Mouse (Mus musculus) forebrain, embryonic 15.5 days (tissue): ENCODE data around the gene Ces2a. TPM values are rescaled to one million over a fixed set of nuclear protein-coding genes. Genes with fewer than 3 reads are reported as not detected.

Experiments used
- ATAC-seq: fragments of 200-750 bp; cut with Nextera tagmentation; replicated peaks from 2 replicates; pipeline ENCODE4 v1.8.0; 2017; ENCODE audit warnings: mild to moderate bottlenecking, moderate TSS enrichment, moderate library complexity
- H3K27ac ChIP-seq: fragments of 300-500 bp; sonication (generic); replicated peaks from 2 replicates; pipeline ENCODE4 v1.5.1; 2015; ENCODE audit warnings: mild to moderate bottlenecking, inconsistent platforms
- H3K27me3 ChIP-seq: fragments of 300-500 bp; sonication (generic); 2 replicates; pipeline ENCODE4 v1.6.1; 2015; ENCODE audit warnings: inconsistent platforms
- H3K36me3 ChIP-seq: fragments of 300-500 bp; sonication (generic); 2 replicates; pipeline ENCODE4 v1.6.1; 2015; ENCODE audit warnings: mild to moderate bottlenecking, inconsistent platforms
- H3K4me1 ChIP-seq: fragments of 300-500 bp; sonication (generic); 2 replicates; pipeline ENCODE4 v1.6.1; 2015; ENCODE audit warnings: inconsistent platforms
- H3K4me2 ChIP-seq: fragments of 300-500 bp; sonication (generic); replicated peaks from 2 replicates; pipeline ENCODE4 v1.6.1; 2015; ENCODE audit warnings: mild to moderate bottlenecking, inconsistent platforms
- H3K4me3 ChIP-seq: fragments of 300-500 bp; sonication (generic); 2 replicates; pipeline ENCODE4 v1.5.1; 2015; ENCODE audit warnings: mild to moderate bottlenecking, inconsistent platforms
- H3K9ac ChIP-seq: fragments of 300-500 bp; sonication (generic); replicated peaks from 2 replicates; pipeline ENCODE4 v1.6.1; 2015; ENCODE audit warnings: mild to moderate bottlenecking, inconsistent platforms
- H3K9me3 ChIP-seq: fragments of 300-500 bp; sonication (generic); 2 replicates; pipeline ENCODE4 v1.6.1; 2016; ENCODE audit warnings: inconsistent platforms
- WGBS: fragments of 180-500 bp; shearing (Covaris S2); methylation state at CpG from one replicate; pipeline ENCODE4 v1.1.7; 2015; ENCODE audit warnings: mixed read lengths; 5-methylcytosine and 5-hydroxymethylcytosine counted together
- polyA plus RNA-seq: library from polyadenylated mRNA; unstranded; fragments of >200 nt; fragmentation: Nextera tagmentation; extraction: Ambion mirVana; gene quantifications from 2 replicates; pipeline ENCODE4 v1.2.1, GENCODE M21; 2015

Gene Ces2a
- polyA plus RNA-seq, result not detected in 2 replicates

DNA sequence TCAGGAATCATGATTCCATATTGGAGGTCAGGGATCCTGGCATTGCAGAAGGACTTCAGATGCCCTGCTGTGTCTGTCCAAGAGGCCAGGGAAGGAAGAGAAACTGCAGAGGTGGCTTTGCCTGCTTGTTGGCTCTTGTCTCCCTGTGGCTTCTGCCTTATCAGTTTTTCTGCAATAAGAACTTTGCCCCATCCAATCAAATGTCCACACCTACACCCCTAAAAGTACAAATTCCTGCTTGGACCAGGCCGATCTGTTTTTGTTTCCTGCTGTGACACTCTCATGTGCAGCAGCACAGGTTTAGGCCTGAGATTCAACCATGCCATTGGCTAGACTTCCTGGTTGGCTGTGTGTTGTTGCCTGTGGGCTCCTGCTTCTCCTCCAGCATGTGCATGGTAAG is at the start of gene Ces2a:
TSS of gene Ces2a (plus strand) at position 251 of the 400 bp plus-strand sequence.
- Histone ChIP-seq H3K4me2 (no peak within 1 kb of the TSS), H3K9me3 (no peaks in the 10 kb centered on the region), H3K4me1 (no peaks in the 10 kb centered on the region), H3K36me3 (no peaks in the 10 kb centered on the region), H3K27ac (no peak within 1 kb of the TSS), H3K9ac (no peak within 1 kb of the TSS), H3K4me3 (no peak within 1 kb of the TSS), H3K27me3 (no peaks in the 10 kb centered on the region)
- WGBS, result 85% methylated on average over 1 of the region's 1 CpGs
- no peak for ATAC-seq

DNA sequence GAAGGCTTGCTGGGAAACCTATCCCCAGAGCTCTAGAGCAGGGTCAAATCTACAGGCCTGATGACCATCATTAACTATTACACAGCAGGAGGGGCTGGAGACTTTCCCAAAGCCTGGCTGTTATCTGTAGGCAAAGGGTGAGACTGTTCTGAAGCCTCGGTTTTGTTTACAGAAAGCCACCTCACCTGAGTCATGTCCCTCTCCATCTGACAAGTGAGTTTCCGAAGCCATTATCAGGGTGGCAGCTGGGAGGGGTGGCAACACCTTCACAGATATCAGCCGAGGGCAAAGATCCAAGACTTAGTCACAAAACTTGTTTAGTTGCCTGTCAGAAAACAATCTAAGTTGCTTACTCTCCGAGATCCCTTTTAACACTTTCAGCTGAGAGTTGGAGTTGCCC is 45.4 kb upstream of the Ces2a start:
- H3K4me3 ChIP-seq, result no peak overlapping the region
- H3K4me1 ChIP-seq, result no peaks in the 10 kb centered on the region
- H3K27me3 ChIP-seq, result no peaks in the 10 kb centered on the region
- H3K4me2 ChIP-seq, result no peak overlapping the region
- H3K36me3 ChIP-seq, result no peaks in the 10 kb centered on the region
- 82% methylated on average over 4 of the region's 4 CpGs for WGBS
- H3K27ac ChIP-seq, result no peak overlapping the region
- no peak for ATAC-seq
- H3K9me3 ChIP-seq, result no peaks in the 10 kb centered on the region
- no peak overlapping the region for H3K9ac ChIP-seq

DNA sequence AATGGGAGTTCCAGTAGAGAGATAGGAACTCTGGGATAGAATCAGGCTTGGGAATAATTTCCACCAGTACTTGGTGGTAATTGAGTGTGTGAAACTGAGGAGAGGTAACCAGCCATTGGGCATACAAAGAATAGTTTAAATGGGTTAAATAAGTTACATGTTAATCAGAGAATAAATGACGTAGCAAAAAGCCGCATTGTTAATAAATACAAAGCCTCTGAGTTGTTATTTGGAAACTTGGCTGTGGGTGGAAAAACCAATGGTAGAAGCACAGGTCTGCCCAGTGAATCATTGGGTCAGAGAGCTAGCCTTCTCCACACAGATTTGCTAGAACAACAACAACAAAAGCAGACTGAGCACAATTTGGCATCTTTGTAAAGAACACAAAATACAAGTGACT is 35.2 kb upstream of the Ces2a start:
- Histone ChIP-seq H3K4me3 (no peak overlapping the region), H3K9ac (no peak overlapping the region), H3K36me3 (no peaks in the 10 kb centered on the region), H3K4me2 (no peak overlapping the region), H3K9me3 (no peaks in the 10 kb centered on the region), H3K27me3 (no peaks in the 10 kb centered on the region), H3K27ac (no peak overlapping the region), H3K4me1 (no peaks in the 10 kb centered on the region)
- 90% methylated on average over 2 of the region's 2 CpGs for WGBS
- no peak for ATAC-seq

- no peak overlapping the region for H3K27ac ChIP-seq
- H3K4me3 ChIP-seq, result no peak overlapping the region
- no peaks in the 10 kb centered on the region for H3K9me3 ChIP-seq
- H3K4me1 ChIP-seq, result no peaks in the 10 kb centered on the region
- WGBS, result 92% methylated on average over 2 of the region's 2 CpGs
- no peaks in the 10 kb centered on the region for H3K36me3 ChIP-seq
- no peak for ATAC-seq
- no peaks in the 10 kb centered on the region for H3K27me3 ChIP-seq
- no peak overlapping the region for H3K4me2 ChIP-seq
- H3K9ac ChIP-seq, result no peak overlapping the region
These were observed 31.9 kb upstream of the Ces2a start for GRCm38 (mm10) chr8:104701900-104702299.

DNA sequence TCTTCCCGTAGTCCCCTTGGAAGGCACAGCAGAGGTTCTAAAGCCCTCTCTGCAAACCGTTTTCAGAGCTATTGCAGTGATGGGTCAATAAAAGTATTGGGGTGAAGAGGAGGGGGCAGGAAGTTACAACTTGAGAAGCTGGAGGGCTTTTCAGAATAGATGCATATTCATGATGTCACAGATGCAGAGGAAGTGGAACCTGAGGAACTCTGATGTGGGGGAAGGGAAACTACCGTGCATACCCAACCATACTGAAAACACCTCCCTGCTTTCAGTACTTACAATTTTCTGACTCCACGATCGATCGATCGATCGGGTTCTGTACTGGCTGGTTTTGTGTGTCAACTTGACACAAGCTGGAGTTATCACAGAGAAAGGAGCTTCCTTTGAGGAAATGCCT is 12.6 kb upstream of the Ces2a start:
- H3K36me3 ChIP-seq, result no peaks in the 10 kb centered on the region
- H3K9ac ChIP-seq, result no peak overlapping the region
- no peak overlapping the region for H3K4me3 ChIP-seq
- H3K27ac ChIP-seq, result no peak overlapping the region
- H3K9me3 ChIP-seq, result no peaks in the 10 kb centered on the region
- H3K27me3 ChIP-seq, result no peaks in the 10 kb centered on the region
- 92% methylated on average over 8 of the region's 8 CpGs for WGBS
- ATAC-seq, result no peak
- no peaks in the 10 kb centered on the region for H3K4me1 ChIP-seq
- no peak overlapping the region for H3K4me2 ChIP-seq

GRCm38 (mm10) chr8:104731451-104731850 is 2.4 kb upstream of the Ces2a start:
- H3K4me1 ChIP-seq, result no peaks in the 10 kb centered on the region
- no peak overlapping the region for H3K4me2 ChIP-seq
- ATAC-seq, result no peak
- H3K9ac ChIP-seq, result no peak overlapping the region
- no peak overlapping the region for H3K4me3 ChIP-seq
- H3K27ac ChIP-seq, result no peak overlapping the region
- 93% methylated on average over 4 of the region's 4 CpGs for WGBS
- no peaks in the 10 kb centered on the region for H3K27me3 ChIP-seq
- H3K36me3 ChIP-seq, result no peaks in the 10 kb centered on the region
- H3K9me3 ChIP-seq, result no peaks in the 10 kb centered on the region

DNA sequence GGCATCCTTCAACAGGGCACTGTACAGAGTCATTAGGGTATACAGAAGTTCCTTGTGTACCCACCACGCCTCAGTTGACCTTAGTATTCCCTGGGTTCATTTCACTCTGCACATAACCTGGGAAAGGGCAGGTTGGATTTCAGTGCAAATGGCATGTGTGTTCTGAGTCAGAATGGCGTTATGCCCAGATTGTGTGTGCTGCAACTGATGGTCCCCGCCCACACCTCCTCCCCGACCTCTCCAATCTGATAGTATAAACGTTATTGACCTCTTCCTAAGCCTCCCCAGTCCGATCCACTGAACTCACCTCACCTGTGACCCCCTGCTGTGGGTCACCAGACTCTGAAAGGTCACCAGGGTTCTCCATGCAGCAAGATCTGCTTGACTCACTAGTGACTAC is 1.8 kb upstream of the Ces2a start:
- no peak overlapping the region for H3K4me2 ChIP-seq
- no peak overlapping the region for H3K27ac ChIP-seq
- no peaks in the 10 kb centered on the region for H3K36me3 ChIP-seq
- WGBS, result 71% methylated on average over 6 of the region's 6 CpGs
- no peaks in the 10 kb centered on the region for H3K9me3 ChIP-seq
- H3K9ac ChIP-seq, result no peak overlapping the region
- H3K4me3 ChIP-seq, result no peak overlapping the region
- no peak for ATAC-seq
- no peaks in the 10 kb centered on the region for H3K27me3 ChIP-seq
- no peaks in the 10 kb centered on the region for H3K4me1 ChIP-seq

DNA sequence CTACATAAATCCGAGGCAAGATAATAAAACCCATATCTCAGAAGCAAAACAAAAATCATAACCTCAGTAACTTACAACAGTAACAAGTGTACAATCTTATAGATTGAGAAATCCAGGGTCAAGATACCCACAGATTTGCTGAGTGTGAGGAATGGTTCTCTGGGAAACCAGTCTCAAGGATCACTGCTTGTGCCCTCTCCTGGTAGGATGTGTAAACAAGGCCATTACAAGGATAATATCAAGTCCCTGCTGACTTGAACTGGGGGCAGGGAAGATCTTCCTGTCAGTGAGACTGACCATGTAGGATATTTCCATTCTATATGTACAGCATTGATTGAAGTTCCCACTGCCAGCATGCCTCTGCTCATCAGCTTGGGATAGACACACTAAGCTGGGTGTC is 8.2 kb downstream of the Ces2a start:
- no peak for ATAC-seq
- no peak overlapping the region for H3K9ac ChIP-seq
- no peaks in the 10 kb centered on the region for H3K4me1 ChIP-seq
- H3K4me2 ChIP-seq, result no peak overlapping the region
- WGBS, result 97% methylated on average over 1 of the region's 1 CpGs
- H3K36me3 ChIP-seq, result no peaks in the 10 kb centered on the region
- H3K27ac ChIP-seq, result no peak overlapping the region
- H3K9me3 ChIP-seq, result no peaks in the 10 kb centered on the region
- H3K4me3 ChIP-seq, result no peak overlapping the region
- H3K27me3 ChIP-seq, result no peaks in the 10 kb centered on the region

GRCm38 (mm10) chr8:104743410-104743809 is 9.6 kb downstream of the Ces2a start:
- Histone ChIP-seq H3K4me1 (no peaks in the 10 kb centered on the region), H3K9me3 (no peaks in the 10 kb centered on the region), H3K27me3 (no peaks in the 10 kb centered on the region), H3K36me3 (no peaks in the 10 kb centered on the region), H3K4me2 (no peak overlapping the region), H3K27ac (no peak overlapping the region), H3K4me3 (no peak overlapping the region), H3K9ac (no peak overlapping the region)
- no peak for ATAC-seq
- WGBS, result 64% methylated on average over 3 of the region's 3 CpGs

- no peak overlapping the region for H3K9ac ChIP-seq
- no peak for ATAC-seq
- no peaks in the 10 kb centered on the region for H3K4me1 ChIP-seq
- no peak overlapping the region for H3K27ac ChIP-seq
- no peaks in the 10 kb centered on the region for H3K36me3 ChIP-seq
- H3K27me3 ChIP-seq, result no peaks in the 10 kb centered on the region
- no peak overlapping the region for H3K4me3 ChIP-seq
- H3K4me2 ChIP-seq, result no peak overlapping the region
- WGBS, result 67% methylated on average over 1 of the region's 1 CpGs
- no peaks in the 10 kb centered on the region for H3K9me3 ChIP-seq
These were observed 19.0 kb downstream of the Ces2a start for GRCm38 (mm10) chr8:104752818-104753217.

- 30% methylated on average over 1 of the region's 1 CpGs for WGBS
These were observed 23.8 kb downstream of the Ces2a start for GRCm38 (mm10) chr8:104757621-104758020.

DNA sequence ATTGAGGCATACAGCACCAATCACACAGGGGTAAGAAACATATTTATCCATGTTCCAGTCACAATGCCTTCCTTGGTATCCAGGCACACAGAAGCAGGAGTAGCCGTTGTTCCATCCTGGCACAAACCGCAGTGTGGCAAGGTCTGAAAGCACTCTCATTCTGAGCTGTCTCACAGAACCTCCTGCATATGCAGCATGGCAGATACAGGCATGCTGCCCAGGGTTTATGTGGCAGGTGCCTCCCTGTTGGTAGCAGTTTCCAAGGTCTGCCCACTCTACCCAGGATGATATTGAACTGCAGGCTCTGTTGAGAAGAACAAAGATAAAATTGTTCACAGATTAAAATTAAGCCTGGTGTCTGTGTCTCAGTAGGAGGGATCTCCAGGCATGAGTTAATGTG is 24.4 kb downstream of the Ces2a start:
- Histone ChIP-seq H3K9me3 (no peaks in the 10 kb centered on the region), H3K9ac (no peak overlapping the region), H3K4me3 (no peak overlapping the region), H3K27me3 (no peaks in the 10 kb centered on the region), H3K36me3 (no peaks in the 10 kb centered on the region), H3K27ac (no peak overlapping the region), H3K4me1 (no peaks in the 10 kb centered on the region), H3K4me2 (no peak overlapping the region)
- WGBS, result 78% methylated on average over 2 of the region's 2 CpGs
- no peak for ATAC-seq

More at GRCm38 (mm10) chr8:104757621-104758020, 23.8 kb downstream of the Ces2a start:
- H3K9me3 ChIP-seq, result no peaks in the 10 kb centered on the region
- ATAC-seq, result no peak
- no peaks in the 10 kb centered on the region for H3K36me3 ChIP-seq
- no peak overlapping the region for H3K9ac ChIP-seq
- no peak overlapping the region for H3K4me2 ChIP-seq
- H3K4me1 ChIP-seq, result no peaks in the 10 kb centered on the region
- no peak overlapping the region for H3K27ac ChIP-seq
- no peaks in the 10 kb centered on the region for H3K27me3 ChIP-seq
- no peak overlapping the region for H3K4me3 ChIP-seq

DNA sequence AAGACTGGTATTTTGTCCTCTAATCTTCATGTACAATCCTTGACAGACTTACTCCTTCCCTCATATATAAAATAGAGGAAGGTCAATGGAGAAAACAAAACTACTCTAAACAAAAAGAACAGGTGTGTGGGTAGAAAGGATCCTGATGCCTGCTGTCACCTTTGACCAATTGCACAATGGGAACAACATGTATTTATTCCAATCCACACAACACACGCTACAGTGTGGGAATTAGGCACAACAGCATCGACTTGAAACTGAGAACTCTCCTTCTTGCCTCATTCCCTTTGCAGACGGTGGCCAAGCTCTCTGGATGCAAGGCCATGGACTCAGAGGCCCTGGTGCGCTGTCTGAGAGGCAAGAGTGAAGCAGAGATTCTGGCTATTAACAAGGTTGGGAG is 27.3 kb downstream of the Ces2a start:
- Histone ChIP-seq H3K4me2 (no peak overlapping the region), H3K27ac (no peak overlapping the region), H3K4me1 (no peaks in the 10 kb centered on the region), H3K27me3 (no peaks in the 10 kb centered on the region), H3K9me3 (no peaks in the 10 kb centered on the region), H3K9ac (no peak overlapping the region), H3K36me3 (no peaks in the 10 kb centered on the region), H3K4me3 (no peak overlapping the region)
- 89% methylated on average over 4 of the region's 4 CpGs for WGBS
- no peak for ATAC-seq
